Mouse (Mus musculus): ENCODE measurements at regions not wholly inside any gene's neighbourhood (a gene's known extent, or its start where the extent isn't known, plus 50 kb on each side); places are given as distances from the start of the nearest gene placed in this dataset.
A peak's percentile ranks its signal among the peaks of the same experiment; 100 is the strongest.

DNA sequence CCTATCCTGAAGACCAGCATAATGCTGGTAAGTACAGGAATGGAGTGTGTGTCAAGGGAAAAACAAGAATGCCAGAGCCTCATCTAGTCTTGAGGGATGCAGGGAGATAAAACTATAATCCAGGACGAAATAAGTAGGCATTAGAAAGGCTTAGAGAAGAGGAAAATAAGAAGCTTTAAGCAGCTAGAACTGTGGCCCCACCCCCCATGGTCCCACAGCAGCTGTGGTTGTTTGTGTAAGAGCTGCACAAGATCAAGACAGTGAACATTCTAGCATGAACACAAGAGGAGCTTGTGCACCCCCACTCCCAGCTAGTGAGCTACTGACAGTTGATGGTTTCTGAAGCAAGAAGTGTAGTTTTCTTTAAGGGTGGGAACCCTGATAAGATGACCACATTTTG, 315.9 kb downstream of the Tmem135 start:
- no peaks in the 10 kb centered on the region for H3K4me1 ChIP-seq (replicated peaks; ENCODE audit: control insufficient read depth, insufficient read depth, low read length)
- no peak overlapping the region for H3K4me2 ChIP-seq (replicated peaks; ENCODE audit: low read depth, low read length)
- ATAC-seq (ENCODE audit: low FRiP score) = no peak
- no peak overlapping the region for H3K27ac ChIP-seq (ENCODE audit: low read depth, low read length)
- WGBS = 73% methylated on average over 1 of the region's 1 CpGs
- H3K4me3 ChIP-seq (ENCODE audit: low read depth, low read length) = no peak overlapping the region
- H3K9me3 ChIP-seq (ENCODE audit: control insufficient read depth, low read length) = no peaks in the 10 kb centered on the region
- no peaks in the 10 kb centered on the region for H3K36me3 ChIP-seq (ENCODE audit: control insufficient read depth, insufficient read depth, low read length)
- no peak for DNase-seq (ENCODE audit: low spot score)
- H3K27me3 ChIP-seq (ENCODE audit: control insufficient read depth, insufficient read depth, low read length) = no peaks in the 10 kb centered on the region
- H3K9ac ChIP-seq (ENCODE audit: low read depth, low read length) = no peak overlapping the region

DNA sequence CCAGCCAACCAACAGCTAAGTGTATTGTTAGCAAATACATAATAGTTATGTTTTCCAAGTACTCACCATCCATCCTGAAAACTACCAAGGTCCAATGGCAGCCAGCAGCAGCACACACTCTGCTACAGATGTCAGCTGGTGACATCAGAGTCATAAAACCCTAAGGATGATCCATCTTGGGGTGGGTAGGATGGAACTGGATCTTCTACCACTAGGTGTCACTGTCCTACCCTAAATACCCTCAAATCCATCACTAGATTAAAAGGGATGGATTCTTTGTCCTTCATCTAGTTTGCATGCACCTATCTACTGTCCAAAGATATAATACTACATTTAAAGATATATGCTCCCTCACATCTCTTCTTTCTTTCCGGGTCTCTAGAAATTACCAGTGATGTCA, 317.7 kb downstream of the Tmem135 start:
- ATAC-seq (ENCODE audit: low FRiP score) = peak; percentile 53; the same call in 1 of the 2 replicates
- no peaks in the 10 kb centered on the region for H3K36me3 ChIP-seq (ENCODE audit: control insufficient read depth, insufficient read depth, low read length)
- WGBS = 95% methylated on average over 1 of the region's 1 CpGs

DNA sequence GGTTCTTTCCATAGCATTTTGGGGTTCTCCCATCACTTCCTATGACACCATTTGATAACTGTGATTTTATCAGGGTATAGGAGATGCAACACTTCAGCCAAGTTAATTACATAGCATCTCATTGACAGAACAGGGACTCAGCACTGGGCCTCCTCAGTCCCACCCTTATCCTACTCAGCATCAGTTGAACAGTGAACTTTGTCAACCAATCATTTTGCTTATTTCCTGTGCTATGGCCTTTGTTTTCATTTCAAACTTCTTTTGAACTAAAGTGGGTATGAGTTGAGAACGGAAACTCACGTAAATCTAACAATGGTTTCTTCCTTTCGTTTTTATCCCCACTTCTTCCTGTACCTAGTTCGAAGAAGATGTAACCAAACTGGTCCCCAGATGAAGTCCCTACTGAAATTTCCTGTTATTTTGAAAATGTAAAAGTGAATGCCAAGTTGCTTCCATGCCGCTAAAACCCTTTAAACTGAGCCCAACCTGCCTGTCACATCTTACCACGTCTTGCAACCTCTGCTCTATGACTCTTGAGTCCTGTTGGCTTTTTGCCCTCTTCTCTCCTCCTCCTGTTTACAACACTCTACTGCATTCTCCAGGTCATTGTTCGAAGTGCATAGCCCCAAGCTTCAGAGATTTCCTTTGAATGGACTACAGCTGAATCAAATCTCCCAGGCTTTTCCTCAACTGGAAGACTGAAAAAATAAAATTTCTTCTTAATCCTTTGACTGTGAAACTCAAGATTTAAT, 329.9 kb downstream of the Tmem135 start:
- Histone ChIP-seq H3K4me2 (replicated peaks; ENCODE audit: low read depth, low read length) (no peak overlapping the region), H3K9ac (ENCODE audit: low read depth, low read length) (no peak overlapping the region), H3K9me3 (ENCODE audit: control insufficient read depth, low read length) (no peaks in the 10 kb centered on the region), H3K36me3 (ENCODE audit: control insufficient read depth, insufficient read depth, low read length) (no peaks in the 10 kb centered on the region), H3K4me1 (replicated peaks; ENCODE audit: control insufficient read depth, insufficient read depth, low read length) (no peaks in the 10 kb centered on the region), H3K4me3 (ENCODE audit: low read depth, low read length) (no peak overlapping the region), H3K27me3 (ENCODE audit: control insufficient read depth, insufficient read depth, low read length) (no peaks in the 10 kb centered on the region), H3K27ac (ENCODE audit: low read depth, low read length) (no peak overlapping the region)
- no peak for DNase-seq (ENCODE audit: low spot score)
- 87% methylated on average over 7 of the region's 7 CpGs for WGBS
- no peak for ATAC-seq (ENCODE audit: low FRiP score)

More for the DNA sequence above, 317.7 kb downstream of the Tmem135 start:
- H3K4me1 ChIP-seq (replicated peaks; ENCODE audit: control insufficient read depth, insufficient read depth, low read length) = no peaks in the 10 kb centered on the region
- H3K9me3 ChIP-seq (ENCODE audit: control insufficient read depth, low read length) = no peaks in the 10 kb centered on the region
- H3K27me3 ChIP-seq (ENCODE audit: control insufficient read depth, insufficient read depth, low read length) = no peaks in the 10 kb centered on the region
- no peak overlapping the region for H3K27ac ChIP-seq (ENCODE audit: low read depth, low read length)
- H3K4me2 ChIP-seq (replicated peaks; ENCODE audit: low read depth, low read length) = no peak overlapping the region
- peak; percentile 45 for DNase-seq (ENCODE audit: low spot score)
- H3K9ac ChIP-seq (ENCODE audit: low read depth, low read length) = no peak overlapping the region
- H3K4me3 ChIP-seq (ENCODE audit: low read depth, low read length) = no peak overlapping the region

DNA sequence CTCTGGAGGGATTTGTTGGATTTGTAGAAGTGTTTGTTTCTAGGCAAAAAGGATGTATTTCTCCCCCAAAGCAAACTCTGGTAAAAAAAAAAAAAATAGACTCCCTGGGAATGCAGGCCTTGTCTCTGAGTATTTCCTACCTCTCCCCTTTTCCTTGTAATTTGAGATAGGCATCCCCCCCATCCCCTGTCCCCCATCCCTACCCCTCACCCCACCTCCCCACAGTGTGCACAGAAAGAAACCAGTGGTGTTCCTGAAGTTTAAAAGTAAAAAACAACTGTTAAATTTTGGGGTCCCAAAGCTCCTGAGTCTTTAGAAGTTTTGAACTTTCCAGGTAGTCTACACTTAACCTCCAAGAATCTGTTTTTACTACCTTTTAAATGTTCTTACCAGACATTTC, 334.0 kb downstream of the Tmem135 start:
- no peak for ATAC-seq (ENCODE audit: low FRiP score)
- H3K4me3 ChIP-seq (ENCODE audit: low read depth, low read length) = no peak overlapping the region
- no peaks in the 10 kb centered on the region for H3K9me3 ChIP-seq (ENCODE audit: control insufficient read depth, low read length)
- no peak overlapping the region for H3K27ac ChIP-seq (ENCODE audit: low read depth, low read length)
- H3K27me3 ChIP-seq (ENCODE audit: control insufficient read depth, insufficient read depth, low read length) = no peaks in the 10 kb centered on the region
- no peak overlapping the region for H3K4me2 ChIP-seq (replicated peaks; ENCODE audit: low read depth, low read length)
- no peak for DNase-seq (ENCODE audit: low spot score)
- H3K9ac ChIP-seq (ENCODE audit: low read depth, low read length) = no peak overlapping the region
- no peaks in the 10 kb centered on the region for H3K36me3 ChIP-seq (ENCODE audit: control insufficient read depth, insufficient read depth, low read length)
- H3K4me1 ChIP-seq (replicated peaks; ENCODE audit: control insufficient read depth, insufficient read depth, low read length) = no peaks in the 10 kb centered on the region

DNA sequence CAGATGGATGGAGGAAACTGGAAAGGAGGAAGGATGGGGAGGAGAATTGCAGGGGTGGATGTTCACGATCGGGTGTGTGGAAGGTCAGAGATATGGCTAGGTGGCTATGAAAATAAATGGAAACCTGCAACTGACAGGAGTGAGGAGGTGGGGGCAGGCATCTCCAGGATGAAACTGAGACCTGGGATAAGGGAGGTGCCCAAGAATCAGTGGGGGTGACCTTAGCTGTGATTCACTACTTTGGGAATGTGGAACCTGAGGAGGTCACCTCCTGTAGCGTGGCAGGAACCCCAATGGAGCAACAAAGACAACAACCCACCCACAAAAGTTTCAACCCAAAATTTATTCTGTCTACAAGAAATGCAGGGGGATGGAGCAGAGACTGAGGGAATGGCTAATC, 339.6 kb downstream of the Tmem135 start:
- Histone ChIP-seq H3K9me3 (ENCODE audit: control insufficient read depth, low read length) (no peaks in the 10 kb centered on the region), H3K4me1 (replicated peaks; ENCODE audit: control insufficient read depth, insufficient read depth, low read length) (no peaks in the 10 kb centered on the region), H3K4me2 (replicated peaks; ENCODE audit: low read depth, low read length) (no peak overlapping the region), H3K27ac (ENCODE audit: low read depth, low read length) (no peak overlapping the region), H3K27me3 (ENCODE audit: control insufficient read depth, insufficient read depth, low read length) (no peaks in the 10 kb centered on the region), H3K9ac (ENCODE audit: low read depth, low read length) (no peak overlapping the region), H3K36me3 (ENCODE audit: control insufficient read depth, insufficient read depth, low read length) (no peaks in the 10 kb centered on the region), H3K4me3 (ENCODE audit: low read depth, low read length) (no peak overlapping the region)
- ATAC-seq (ENCODE audit: low FRiP score) = no peak
- 90% methylated on average over 3 of the region's 3 CpGs for WGBS
- DNase-seq (ENCODE audit: low spot score) = no peak

DNA sequence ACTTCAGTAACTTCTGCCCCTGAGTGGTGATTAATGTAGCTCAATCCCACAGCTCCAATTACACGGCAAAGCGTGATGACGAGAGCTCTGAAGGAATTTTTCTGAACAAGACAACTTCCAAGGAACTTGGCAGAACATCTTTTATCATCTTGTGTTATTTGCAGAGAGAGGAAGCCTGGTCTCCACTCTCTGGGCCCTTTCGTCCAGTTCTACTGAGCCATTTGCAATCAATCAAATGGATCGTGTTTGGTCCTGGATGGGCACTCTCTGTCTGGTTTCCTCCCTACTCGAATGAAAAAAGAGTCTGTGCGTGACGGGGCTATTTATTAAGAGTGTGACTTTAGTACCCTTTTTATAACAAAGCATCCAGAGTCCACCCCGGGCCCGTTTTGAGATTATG, 340.4 kb downstream of the Tmem135 start:
- Histone ChIP-seq H3K9me3 (ENCODE audit: control insufficient read depth, low read length) (no peaks in the 10 kb centered on the region), H3K4me1 (replicated peaks; ENCODE audit: control insufficient read depth, insufficient read depth, low read length) (no peaks in the 10 kb centered on the region), H3K4me2 (replicated peaks; ENCODE audit: low read depth, low read length) (no peak overlapping the region), H3K36me3 (ENCODE audit: control insufficient read depth, insufficient read depth, low read length) (no peaks in the 10 kb centered on the region), H3K4me3 (ENCODE audit: low read depth, low read length) (no peak overlapping the region), H3K9ac (ENCODE audit: low read depth, low read length) (no peak overlapping the region), H3K27me3 (ENCODE audit: control insufficient read depth, insufficient read depth, low read length) (no peaks in the 10 kb centered on the region), H3K27ac (ENCODE audit: low read depth, low read length) (no peak overlapping the region)
- 79% methylated on average over 10 of the region's 10 CpGs for WGBS
- no peak for DNase-seq (ENCODE audit: low spot score)
- ATAC-seq (ENCODE audit: low FRiP score) = no peak

DNA sequence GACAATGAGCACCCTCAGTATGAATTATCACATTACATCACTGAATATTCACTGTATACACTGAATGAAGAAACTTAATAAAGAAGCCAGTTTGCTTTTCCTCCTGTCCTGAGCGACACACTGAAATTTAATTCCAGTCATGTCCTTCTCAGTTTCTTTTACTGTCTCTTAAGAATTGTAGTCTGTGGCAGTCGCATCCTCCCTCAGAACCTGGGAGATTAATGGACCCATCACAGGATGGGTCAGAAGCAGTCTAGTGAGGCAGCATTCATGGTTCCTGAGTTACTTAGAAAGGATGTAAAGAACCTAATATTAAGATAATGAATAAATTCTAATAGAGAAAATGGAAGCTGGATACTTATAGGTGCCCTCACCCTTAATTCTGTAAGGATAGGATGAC, 349.5 kb downstream of the Tmem135 start:
- H3K9ac ChIP-seq (ENCODE audit: low read depth, low read length) = no peak overlapping the region
- no peak overlapping the region for H3K27ac ChIP-seq (ENCODE audit: low read depth, low read length)
- no peaks in the 10 kb centered on the region for H3K27me3 ChIP-seq (ENCODE audit: control insufficient read depth, insufficient read depth, low read length)
- no peak overlapping the region for H3K4me3 ChIP-seq (ENCODE audit: low read depth, low read length)
- DNase-seq (ENCODE audit: low spot score) (no peak), ATAC-seq (ENCODE audit: low FRiP score) (no peak)
- WGBS = 85% methylated on average over 2 of the region's 2 CpGs
- no peaks in the 10 kb centered on the region for H3K36me3 ChIP-seq (ENCODE audit: control insufficient read depth, insufficient read depth, low read length)
- H3K9me3 ChIP-seq (ENCODE audit: control insufficient read depth, low read length) = no peaks in the 10 kb centered on the region
- H3K4me2 ChIP-seq (replicated peaks; ENCODE audit: low read depth, low read length) = no peak overlapping the region
- no peaks in the 10 kb centered on the region for H3K4me1 ChIP-seq (replicated peaks; ENCODE audit: control insufficient read depth, insufficient read depth, low read length)

DNA sequence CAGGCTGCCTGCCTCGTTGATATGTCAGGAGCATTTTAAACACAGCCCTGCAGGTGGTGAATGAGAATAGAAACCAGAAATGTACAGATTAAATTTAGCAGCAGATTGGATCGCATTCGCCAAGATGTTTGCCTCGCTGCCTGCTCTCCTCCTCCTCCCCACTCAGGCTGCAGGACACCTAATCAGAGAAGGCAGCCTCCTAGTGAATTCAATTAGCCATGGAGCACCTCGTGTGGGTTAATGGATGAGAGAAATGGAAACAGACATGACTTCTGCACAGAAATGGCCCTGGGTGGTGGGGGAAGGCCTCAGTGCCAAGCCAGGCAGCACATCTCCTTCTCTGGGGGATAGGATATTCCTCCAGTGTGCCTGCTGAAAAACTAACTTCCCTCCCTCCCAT, 352.8 kb downstream of the Tmem135 start:
- Histone ChIP-seq H3K36me3 (ENCODE audit: control insufficient read depth, insufficient read depth, low read length) (no peaks in the 10 kb centered on the region), H3K9me3 (ENCODE audit: control insufficient read depth, low read length) (no peaks in the 10 kb centered on the region)
- no peak for ATAC-seq (ENCODE audit: low FRiP score)

DNA sequence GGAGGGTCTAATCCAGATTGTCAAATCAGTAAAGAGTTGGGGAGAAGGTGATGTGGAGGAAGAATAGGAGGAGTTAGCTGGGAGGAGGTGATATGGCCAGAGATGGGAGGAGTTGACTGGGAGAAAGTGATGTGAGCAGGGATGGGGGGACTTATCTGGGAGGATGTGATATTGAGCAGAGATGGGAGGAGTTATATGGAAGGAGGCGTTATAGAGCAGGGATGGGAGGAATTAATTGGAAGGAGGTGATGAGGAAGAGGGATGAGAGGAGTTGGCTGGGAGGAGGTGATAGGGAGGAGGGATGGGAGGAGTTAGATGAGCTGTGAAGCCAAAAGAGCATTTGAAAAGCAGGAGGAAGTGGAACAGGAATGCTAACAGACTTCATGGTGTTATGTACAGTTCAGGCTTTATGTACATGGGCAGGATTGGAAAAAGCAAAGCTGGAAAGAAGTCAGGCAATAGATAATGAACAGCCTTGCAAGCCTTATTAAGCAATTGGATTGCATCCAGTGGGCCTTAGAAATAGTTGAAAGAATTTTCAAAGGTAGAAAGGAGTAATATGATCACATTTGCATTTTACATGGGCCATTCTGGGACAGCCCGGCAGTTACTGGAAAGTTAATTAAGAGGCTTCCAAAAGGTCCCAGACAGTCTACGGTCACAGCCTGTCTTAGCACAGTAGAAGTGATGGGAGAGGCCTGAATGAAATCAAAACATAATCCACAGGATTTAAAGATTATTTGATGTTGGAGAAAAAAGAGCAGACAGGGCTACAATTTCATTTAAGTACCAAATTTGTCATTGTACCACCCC, 357.4 kb downstream of the Tmem135 start:
- no peaks in the 10 kb centered on the region for H3K4me1 ChIP-seq (replicated peaks; ENCODE audit: control insufficient read depth, insufficient read depth, low read length)
- no peak overlapping the region for H3K9ac ChIP-seq (ENCODE audit: low read depth, low read length)
- 82% methylated on average over 3 of the region's 3 CpGs for WGBS
- no peak overlapping the region for H3K4me3 ChIP-seq (ENCODE audit: low read depth, low read length)
- H3K4me2 ChIP-seq (replicated peaks; ENCODE audit: low read depth, low read length) = no peak overlapping the region
- DNase-seq (ENCODE audit: low spot score) (no peak), ATAC-seq (ENCODE audit: low FRiP score) (no peak)
- H3K27ac ChIP-seq (ENCODE audit: low read depth, low read length) = no peak overlapping the region
- H3K36me3 ChIP-seq (ENCODE audit: control insufficient read depth, insufficient read depth, low read length) = no peaks in the 10 kb centered on the region
- H3K9me3 ChIP-seq (ENCODE audit: control insufficient read depth, low read length) = no peaks in the 10 kb centered on the region
- H3K27me3 ChIP-seq (ENCODE audit: control insufficient read depth, insufficient read depth, low read length) = no peaks in the 10 kb centered on the region

More for the DNA sequence above, 352.8 kb downstream of the Tmem135 start:
- H3K27me3 ChIP-seq (ENCODE audit: control insufficient read depth, insufficient read depth, low read length) = no peaks in the 10 kb centered on the region
- DNase-seq (ENCODE audit: low spot score) = no peak
- H3K4me2 ChIP-seq (replicated peaks; ENCODE audit: low read depth, low read length) = no peak overlapping the region
- WGBS = 70% methylated on average over 5 of the region's 5 CpGs
- H3K27ac ChIP-seq (ENCODE audit: low read depth, low read length) = no peak overlapping the region
- H3K4me1 ChIP-seq (replicated peaks; ENCODE audit: control insufficient read depth, insufficient read depth, low read length) = no peaks in the 10 kb centered on the region
- no peak overlapping the region for H3K9ac ChIP-seq (ENCODE audit: low read depth, low read length)
- no peak overlapping the region for H3K4me3 ChIP-seq (ENCODE audit: low read depth, low read length)
